Mouse (Mus musculus): ENCODE measurements at regions not wholly inside any gene's neighbourhood (a gene's known extent, or its start where the extent isn't known, plus 50 kb on each side); places are given as distances from the start of the nearest gene placed in this dataset.
"Not testable (repeated sequence)": the region's sequence is repeated elsewhere in the genome, so short reads cannot be mapped to it uniquely, and the experiment has no call there.

- DNase-seq (ENCODE audit: low spot score in 2 of 2): no peak
Observed at GRCm38 (mm10) chr2:3864872-3865271, 152.6 kb upstream of the Frmd4a start.

DNA sequence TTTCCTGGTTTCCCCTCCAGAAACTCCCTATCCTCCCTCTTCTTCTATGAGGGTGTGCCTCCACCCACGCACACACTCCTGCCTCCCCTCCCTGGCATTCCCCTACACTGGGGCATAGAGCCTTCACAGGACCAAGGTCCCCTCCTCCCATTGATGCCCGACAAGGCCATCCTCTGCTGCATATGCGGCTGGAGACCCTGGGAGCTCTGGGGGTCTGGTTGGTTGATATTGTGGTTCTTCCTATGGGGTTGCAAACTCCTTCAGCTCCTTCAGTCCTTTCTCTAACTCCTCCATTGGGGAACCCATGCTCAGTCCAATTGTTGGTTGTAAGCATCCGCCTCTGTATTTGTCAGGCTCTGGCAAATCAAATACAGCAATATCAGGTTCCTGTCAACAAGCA is 150.8 kb upstream of the Frmd4a start:
- DNase-seq (ENCODE audit: low spot score in 2 of 2): not testable (repeated sequence)

DNA sequence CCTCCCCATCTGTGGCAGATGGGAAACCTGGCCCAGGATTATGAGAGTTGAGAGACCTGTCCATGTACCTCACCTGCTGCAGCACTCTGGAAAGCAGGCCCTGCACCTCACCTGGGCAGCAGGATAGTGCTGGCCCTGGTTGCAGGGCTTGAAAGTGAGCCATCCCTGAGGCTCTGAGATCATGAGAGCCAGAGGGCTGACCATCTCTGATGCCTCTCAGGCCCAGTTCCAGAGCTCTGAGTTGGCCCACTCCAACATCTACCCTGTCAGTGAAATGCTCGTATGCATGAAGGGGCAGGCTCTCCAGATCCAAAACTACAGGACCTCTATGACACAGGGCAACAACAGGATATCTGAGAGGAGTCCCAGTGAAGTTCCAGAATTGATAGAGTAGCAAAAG is 147.8 kb upstream of the Frmd4a start:
- no peak for DNase-seq (ENCODE audit: low spot score in 2 of 2)

DNA sequence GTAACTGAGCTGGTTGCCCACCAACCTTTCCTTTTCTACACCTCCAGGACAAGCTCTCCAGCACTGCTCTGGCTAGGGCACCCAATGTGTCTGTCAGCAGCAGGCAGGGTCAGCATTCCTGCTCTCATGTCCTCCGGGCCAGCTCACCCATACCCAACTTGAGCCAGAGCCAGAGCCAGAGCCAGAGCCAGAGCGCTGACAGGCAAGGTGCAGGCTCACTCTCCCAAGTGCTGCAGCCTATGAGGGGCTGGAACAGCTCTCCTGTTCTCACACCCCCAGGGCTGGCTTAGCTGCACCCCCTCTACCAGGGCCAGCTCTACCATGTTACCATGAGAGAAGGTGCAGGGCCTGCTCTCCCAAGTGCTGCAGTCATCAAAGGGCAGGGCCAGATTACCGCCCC is 145.8 kb upstream of the Frmd4a start:
- DNase-seq (ENCODE audit: low spot score in 2 of 2): no peak

GRCm38 (mm10) chr2:3887000-3887399 is 130.5 kb upstream of the Frmd4a start:
- no peak for DNase-seq (ENCODE audit: low spot score in 2 of 2)

- no peak for DNase-seq (ENCODE audit: low spot score in 2 of 2)
Observed at GRCm38 (mm10) chr2:3887845-3888433, 129.6 kb upstream of the Frmd4a start.

DNA sequence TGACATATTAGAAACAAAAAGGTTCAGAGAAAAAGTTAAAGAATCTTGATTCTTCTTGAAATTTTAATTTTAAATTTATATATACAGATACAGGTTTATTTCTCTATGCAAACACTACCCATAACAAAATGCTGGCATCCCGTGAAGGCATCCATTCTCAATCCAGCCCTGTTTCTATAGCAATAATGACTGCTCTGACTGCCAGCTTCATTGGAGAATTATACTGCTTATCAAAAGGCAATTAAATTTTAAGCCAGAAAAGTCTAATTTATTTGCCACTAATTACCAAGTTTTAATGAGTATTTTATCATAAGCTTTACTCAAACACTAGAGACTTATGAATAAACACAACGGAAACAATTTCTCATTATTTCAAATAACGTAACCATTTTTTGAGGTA is 128.1 kb upstream of the Frmd4a start:
- no peak for DNase-seq (ENCODE audit: low spot score in 2 of 2)

DNA sequence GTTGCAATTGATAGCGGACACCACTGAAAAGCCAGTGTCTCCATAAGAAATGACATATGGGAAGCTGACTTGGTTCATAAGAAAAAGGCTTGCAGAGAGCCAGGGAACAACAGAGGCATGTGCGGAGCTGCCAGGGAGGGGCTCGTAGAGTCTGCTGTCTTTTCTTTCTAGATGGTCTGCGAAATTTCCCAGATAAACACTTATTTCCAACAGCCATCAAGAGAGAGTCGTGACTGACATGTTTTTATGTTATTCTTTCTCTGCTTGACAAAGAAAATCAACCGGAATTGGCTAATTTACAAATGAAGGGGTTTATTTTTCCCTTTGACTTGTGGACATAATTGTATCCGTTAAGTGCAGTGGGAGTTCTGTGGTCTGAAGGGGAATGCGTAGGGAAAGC is 127.1 kb upstream of the Frmd4a start:
- DNase-seq (ENCODE audit: low spot score in 2 of 2): no peak

GRCm38 (mm10) chr2:3907026-3907425 is 110.5 kb upstream of the Frmd4a start:
- DNase-seq (ENCODE audit: low spot score in 2 of 2): no peak

DNA sequence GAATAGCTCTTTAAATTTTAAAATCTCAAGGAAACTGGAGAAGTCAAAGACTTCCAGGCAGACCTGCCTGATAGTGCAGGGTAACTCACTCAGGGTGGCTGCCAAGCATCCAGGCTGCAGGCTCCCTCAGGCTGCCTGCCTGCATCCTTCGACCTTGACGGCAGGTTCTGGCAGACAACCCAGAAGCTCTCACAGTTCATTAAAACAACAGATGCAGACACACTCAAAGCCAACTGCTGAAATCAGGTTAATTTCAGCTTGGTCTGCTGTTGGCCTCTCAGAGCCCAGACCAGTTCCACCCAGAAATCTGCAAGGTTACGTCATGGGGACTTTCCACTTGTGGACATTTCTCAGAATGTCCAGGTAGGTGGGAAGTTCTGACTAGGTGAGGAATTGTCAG is 109.3 kb upstream of the Frmd4a start:
- DNase-seq (ENCODE audit: low spot score in 2 of 2): no peak

GRCm38 (mm10) chr2:3910086-3910891 is 107.2 kb upstream of the Frmd4a start:
- DNase-seq (ENCODE audit: low spot score in 2 of 2): no peak

DNA sequence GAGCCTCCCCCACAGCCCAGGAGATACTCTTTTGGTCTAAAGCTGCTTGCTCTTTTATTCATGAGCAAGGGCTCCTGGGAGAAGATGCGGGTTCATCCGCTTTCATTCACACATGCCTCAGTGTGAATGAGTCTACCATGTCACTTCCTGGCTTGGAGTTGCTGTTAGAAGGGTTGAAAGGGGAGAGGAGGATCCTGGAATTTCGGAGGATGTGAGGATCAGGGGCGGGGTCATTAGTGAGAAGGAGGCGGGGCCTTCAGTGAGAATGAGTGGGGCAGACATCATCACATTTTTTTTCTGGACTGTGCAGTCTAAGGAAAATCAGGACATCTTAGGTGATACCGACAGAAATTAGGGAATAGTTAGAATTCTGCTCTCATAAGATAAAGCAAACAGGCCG is 102.4 kb upstream of the Frmd4a start:
- DNase-seq (ENCODE audit: low spot score in 2 of 2): no peak

GRCm38 (mm10) chr2:3916365-3916764 is 101.2 kb upstream of the Frmd4a start:
- no peak for DNase-seq (ENCODE audit: low spot score in 2 of 2)

DNA sequence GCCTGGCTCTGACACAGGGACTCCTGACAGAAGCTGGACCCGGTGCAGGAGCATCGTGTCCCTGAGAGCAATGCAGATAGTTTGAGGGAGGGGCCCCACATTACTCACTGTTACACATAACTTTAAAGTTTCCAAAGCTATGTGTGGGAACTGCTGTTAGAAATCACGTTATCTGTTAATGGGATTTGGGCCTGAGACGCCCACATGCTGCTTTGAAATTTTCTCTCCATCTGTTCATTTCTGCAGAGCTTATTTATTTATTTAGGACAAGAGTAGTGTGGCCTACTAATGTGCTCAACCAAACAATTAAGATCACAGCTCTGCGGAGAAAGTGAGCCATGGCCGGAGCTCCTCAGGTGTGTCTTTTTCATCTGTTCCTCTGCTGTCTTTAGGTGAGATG is 99.4 kb upstream of the Frmd4a start:
- no peak for DNase-seq (ENCODE audit: low spot score in 2 of 2)

DNA sequence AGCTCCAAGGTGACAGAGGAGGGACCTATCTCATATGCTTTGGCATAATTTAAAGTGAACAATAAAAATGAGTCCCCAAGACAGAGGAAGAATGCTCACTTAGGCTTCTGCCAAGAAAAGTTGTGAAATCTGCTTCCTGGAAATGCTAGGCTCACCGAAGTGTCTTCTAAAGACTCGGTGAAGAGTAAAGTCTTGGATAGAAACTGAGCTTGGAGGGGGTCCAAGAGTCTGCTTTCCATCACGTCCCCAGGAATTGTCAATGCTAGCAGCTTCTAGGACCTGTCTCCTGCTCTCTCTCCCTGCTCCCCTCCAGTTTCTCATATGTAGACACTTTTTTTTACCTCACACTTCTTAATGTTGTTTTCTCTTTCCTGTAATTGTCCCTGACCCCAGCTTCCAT is 97.6 kb upstream of the Frmd4a start:
- DNase-seq (ENCODE audit: low spot score in 2 of 2): no peak

DNA sequence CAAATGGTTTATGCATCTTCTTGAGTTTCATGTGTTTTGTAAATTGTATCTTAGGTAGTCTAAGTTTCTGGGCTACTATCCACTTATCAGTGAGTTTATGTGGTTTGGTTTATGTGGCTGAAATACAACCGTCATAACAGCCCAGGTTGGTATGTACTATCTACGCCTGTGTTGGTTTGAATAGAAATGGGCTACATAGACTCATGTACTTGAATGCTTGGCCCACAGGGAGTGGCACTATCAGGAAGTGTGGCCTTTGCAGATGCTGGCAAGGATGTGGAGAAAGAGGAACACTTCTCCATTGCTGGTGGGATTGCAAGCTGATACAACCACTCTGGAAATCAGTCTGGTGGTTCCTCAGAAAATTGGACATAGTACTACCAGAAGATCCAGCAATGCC is 96.4 kb upstream of the Frmd4a start:
- DNase-seq (ENCODE audit: low spot score in 2 of 2): not testable (repeated sequence)

GRCm38 (mm10) chr2:3922739-3923138 is 94.8 kb upstream of the Frmd4a start:
- no peak for DNase-seq (ENCODE audit: low spot score in 2 of 2)

DNA sequence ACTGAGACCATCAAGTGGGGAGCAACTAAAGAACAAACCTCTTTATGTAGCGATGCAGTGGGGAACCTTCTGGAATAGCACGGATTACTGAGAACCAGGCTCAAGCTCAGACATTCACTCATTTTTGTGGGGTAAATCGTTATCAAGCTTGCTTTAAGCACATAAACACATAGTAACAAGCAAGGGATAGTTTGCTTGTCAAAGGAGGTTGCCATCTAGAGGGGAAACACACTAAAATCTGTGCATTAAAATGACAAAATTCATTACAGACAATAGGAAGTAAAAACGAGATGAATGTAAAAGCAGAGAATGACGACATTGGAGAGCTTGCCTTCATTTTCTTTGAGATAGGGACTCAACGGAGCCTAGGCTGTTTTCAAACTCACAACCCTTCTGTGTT is 92.8 kb upstream of the Frmd4a start:
- no peak for DNase-seq (ENCODE audit: low spot score in 2 of 2)

DNA sequence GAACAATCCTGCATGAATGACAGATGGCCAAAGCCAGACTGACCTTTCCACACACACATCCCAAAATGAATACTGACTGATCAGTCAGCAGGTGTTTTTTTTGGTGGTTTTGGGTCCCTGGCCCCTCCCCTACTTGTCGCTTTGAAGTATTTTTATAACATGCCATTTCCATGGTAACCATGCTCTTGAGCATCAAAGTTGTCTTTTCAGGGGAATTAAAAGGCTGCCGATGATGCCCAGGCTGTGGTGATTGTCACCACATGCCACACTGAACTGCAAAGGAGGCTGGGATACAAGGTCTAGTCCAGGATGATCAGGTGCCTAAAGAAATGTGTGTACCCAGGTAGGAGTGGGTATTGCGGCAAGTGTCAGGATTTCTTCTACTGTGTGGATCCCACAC is 92.3 kb upstream of the Frmd4a start:
- DNase-seq (ENCODE audit: low spot score in 2 of 2): no peak

- no peak for DNase-seq (ENCODE audit: low spot score in 2 of 2)
Observed at GRCm38 (mm10) chr2:3926129-3926528, 91.4 kb upstream of the Frmd4a start.

GRCm38 (mm10) chr2:3927141-3927810 is 90.2 kb upstream of the Frmd4a start:
- DNase-seq (ENCODE audit: low spot score in 2 of 2): no peak

- DNase-seq (ENCODE audit: low spot score in 2 of 2): no peak
Observed at GRCm38 (mm10) chr2:3927853-3928252, 89.7 kb upstream of the Frmd4a start.

DNA sequence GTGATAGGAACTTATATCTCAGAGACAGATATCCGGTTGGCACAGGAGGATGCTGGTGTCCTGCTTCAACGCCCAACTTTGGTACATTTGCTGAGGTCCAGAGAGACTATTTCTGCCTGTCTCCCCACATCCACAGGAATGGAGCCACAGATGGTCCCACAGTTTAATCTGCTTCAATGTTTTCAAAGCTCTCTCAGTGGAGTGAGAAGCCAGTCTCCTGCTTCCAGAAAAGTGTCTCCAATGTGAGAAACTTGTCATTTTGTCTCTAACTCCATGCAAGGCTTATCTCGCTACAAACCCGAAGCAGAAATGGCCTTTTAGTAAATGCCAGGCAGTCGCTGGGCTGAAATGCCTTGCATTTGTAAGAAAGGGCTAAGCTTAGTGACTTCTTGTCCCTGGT is 86.9 kb upstream of the Frmd4a start:
- DNase-seq (ENCODE audit: low spot score in 2 of 2): no peak

Data from layer of hippocampus, postnatal 10 days (tissue).